Mouse (Mus musculus) hindbrain, embryonic 12.5 days (tissue): ENCODE results near the gene 9530003J23Rik. TPM values are rescaled to one million over a fixed set of nuclear protein-coding genes. Genes with fewer than 3 reads are reported as not detected.

ENCODE experiments used
- ATAC-seq: fragments of 200-750 bp; cut with Nextera tagmentation; 2 replicates; pipeline ENCODE4 v1.8.0; 2017; ENCODE audit warnings: moderate TSS enrichment; ENCODE audit not compliant: low FRiP score
- H3K27ac ChIP-seq: fragments of 300-500 bp; sonication (generic); 2 replicates; pipeline ENCODE4 v1.5.1; 2016; ENCODE audit warnings: mild to moderate bottlenecking
- H3K27me3 ChIP-seq: fragments of 300-500 bp; sonication (generic); 2 replicates; pipeline ENCODE4 v1.6.1; 2016; ENCODE audit warnings: mild to moderate bottlenecking
- H3K36me3 ChIP-seq: fragments of 300-500 bp; sonication (generic); 2 replicates; pipeline ENCODE4 v1.6.1; 2016; ENCODE audit warnings: mild to moderate bottlenecking
- H3K4me1 ChIP-seq: fragments of 300-500 bp; sonication (generic); 2 replicates; pipeline ENCODE4 v1.6.1; 2016
- H3K4me2 ChIP-seq: fragments of 300-500 bp; sonication (generic); replicated peaks from 2 replicates; pipeline ENCODE4 v1.6.1; 2016; ENCODE audit warnings: mild to moderate bottlenecking
- H3K4me3 ChIP-seq: fragments of 300-500 bp; sonication (generic); 2 replicates; pipeline ENCODE4 v1.5.1; 2016; ENCODE audit warnings: mild to moderate bottlenecking
- H3K9ac ChIP-seq: fragments of 300-500 bp; sonication (generic); 2 replicates; pipeline ENCODE4 v1.6.1; 2016; ENCODE audit warnings: mild to moderate bottlenecking, moderate library complexity
- H3K9me3 ChIP-seq: fragments of 300-500 bp; sonication (generic); replicated peaks from 2 replicates; pipeline ENCODE4 v1.6.1; 2016; ENCODE audit warnings: mild to moderate bottlenecking
- WGBS: fragments of 180-500 bp; shearing (Covaris S2); methylation state at CpG from one replicate; pipeline ENCODE4 v1.1.7; 2016; 5-methylcytosine and 5-hydroxymethylcytosine counted together
- polyA plus RNA-seq: library from polyadenylated mRNA; unstranded; fragments of >200 nt; fragmentation: Nextera tagmentation; extraction: Ambion mirVana; gene quantifications from 2 replicates; pipeline ENCODE4 v1.2.1, GENCODE M21; 2016

The 9530003J23Rik gene
- polyA plus RNA-seq, 1 experiment from 2014 or later, result not detected

- WGBS, result 86% methylated on average over 17 of the region's 17 CpGs
- no peak for ATAC-seq
- peaks cover 3% of the 10 kb centered on the region for H3K4me1 ChIP-seq
- H3K9me3 ChIP-seq, result no peaks in the 10 kb centered on the region
- H3K4me3 ChIP-seq, result no peak overlapping the region
- H3K27me3 ChIP-seq, result no peaks in the 10 kb centered on the region
- H3K36me3 ChIP-seq, result no peaks in the 10 kb centered on the region
- H3K27ac ChIP-seq, result no peak overlapping the region
- no peak overlapping the region for H3K9ac ChIP-seq
- H3K4me2 ChIP-seq, result no peak overlapping the region
These were observed 35.4 kb downstream of the 9530003J23Rik start for GRCm38 (mm10) chr10:117202981-117203557.

DNA sequence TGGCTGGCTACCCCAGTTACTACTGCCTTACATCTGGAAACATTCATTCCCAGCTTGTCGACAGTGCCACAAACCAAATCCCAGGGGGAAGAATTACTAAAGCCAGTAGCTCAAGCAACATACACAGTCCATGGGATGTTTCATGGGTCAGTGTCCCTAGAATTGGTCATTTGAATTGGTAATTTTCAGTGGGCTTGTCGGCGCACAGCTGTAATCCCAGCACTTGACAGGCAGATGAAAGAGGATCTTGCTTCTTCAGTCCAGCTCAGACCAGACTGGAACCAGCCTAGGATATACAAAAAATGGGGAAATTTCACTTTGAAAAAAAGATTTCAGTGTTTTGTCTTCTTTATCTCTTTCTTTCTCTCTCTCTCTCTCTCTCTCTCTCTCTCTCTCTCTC lies 38.8 kb downstream of the 9530003J23Rik start:
- Histone ChIP-seq H3K4me3 (no peak overlapping the region), H3K36me3 (no peaks in the 10 kb centered on the region), H3K4me2 (no peak overlapping the region), H3K4me1 (peaks cover 3% of the 10 kb centered on the region), H3K27me3 (no peaks in the 10 kb centered on the region), H3K27ac (no peak overlapping the region), H3K9me3 (no peaks in the 10 kb centered on the region), H3K9ac (no peak overlapping the region)
- WGBS, result 32% methylated on average over 3 of the region's 3 CpGs
- no peak for ATAC-seq

GRCm38 (mm10) chr10:117196696-117197095 lies 41.8 kb downstream of the 9530003J23Rik start:
- ATAC-seq, result no peak
- 81% methylated on average over 3 of the region's 3 CpGs for WGBS

GRCm38 (mm10) chr10:117195748-117196147 lies 42.8 kb downstream of the 9530003J23Rik start:
- no peaks in the 10 kb centered on the region for H3K27me3 ChIP-seq
- no peak overlapping the region for H3K4me2 ChIP-seq
- 97% methylated on average over 4 of the region's 4 CpGs for WGBS
- H3K4me1 ChIP-seq, result peaks cover 3% of the 10 kb centered on the region
- ATAC-seq, result no peak
- no peak overlapping the region for H3K4me3 ChIP-seq
- H3K36me3 ChIP-seq, result no peaks in the 10 kb centered on the region
- no peak overlapping the region for H3K9ac ChIP-seq
- no peak overlapping the region for H3K27ac ChIP-seq
- H3K9me3 ChIP-seq, result no peaks in the 10 kb centered on the region

More at GRCm38 (mm10) chr10:117196696-117197095, 41.8 kb downstream of the 9530003J23Rik start:
- Histone ChIP-seq H3K4me2 (no peak overlapping the region), H3K9me3 (no peaks in the 10 kb centered on the region), H3K4me1 (peaks cover 3% of the 10 kb centered on the region), H3K9ac (no peak overlapping the region), H3K27ac (no peak overlapping the region), H3K27me3 (no peaks in the 10 kb centered on the region), H3K4me3 (no peak overlapping the region), H3K36me3 (no peaks in the 10 kb centered on the region)

GRCm38 (mm10) chr10:117195005-117195404 lies 43.5 kb downstream of the 9530003J23Rik start:
- Histone ChIP-seq H3K27me3 (no peaks in the 10 kb centered on the region), H3K36me3 (no peaks in the 10 kb centered on the region), H3K9me3 (no peaks in the 10 kb centered on the region), H3K4me2 (no peak overlapping the region), H3K4me1 (peaks cover 3% of the 10 kb centered on the region; the same call in 1 of the 2 replicates), H3K4me3 (no peak overlapping the region), H3K27ac (no peak overlapping the region), H3K9ac (no peak overlapping the region)
- WGBS, result 93% methylated on average over 12 of the region's 12 CpGs
- no peak for ATAC-seq

DNA sequence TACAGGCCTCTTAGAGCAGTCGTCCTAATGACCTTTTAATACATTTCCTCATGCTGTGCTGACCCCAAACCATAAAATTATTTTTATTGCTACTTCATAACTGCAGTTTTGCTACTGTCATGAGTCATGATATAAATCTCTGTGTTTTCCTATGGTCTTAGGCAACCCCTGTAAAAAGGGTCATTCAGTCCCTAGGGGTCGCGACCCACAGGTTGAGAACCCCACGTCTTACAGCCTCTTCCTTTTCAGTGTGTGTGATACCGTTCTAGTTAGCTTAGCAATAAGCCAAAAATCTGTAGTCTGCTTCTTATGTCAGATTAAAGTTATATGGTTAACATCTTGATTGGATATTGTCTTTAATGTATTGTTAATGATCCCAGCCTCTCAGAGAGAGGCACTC lies 45.1 kb downstream of the 9530003J23Rik start:
- H3K4me3 ChIP-seq, result no peak overlapping the region
- no peak overlapping the region for H3K4me2 ChIP-seq
- no peaks in the 10 kb centered on the region for H3K9me3 ChIP-seq
- no peak for ATAC-seq
- H3K27ac ChIP-seq, result no peak overlapping the region
- no peaks in the 10 kb centered on the region for H3K36me3 ChIP-seq
- no peak overlapping the region for H3K9ac ChIP-seq
- H3K27me3 ChIP-seq, result no peaks in the 10 kb centered on the region
- WGBS, result 77% methylated on average over 5 of the region's 5 CpGs
- H3K4me1 ChIP-seq, result no peaks in the 10 kb centered on the region

- Histone ChIP-seq H3K9me3 (no peaks in the 10 kb centered on the region), H3K4me3 (no peak overlapping the region), H3K4me1 (no peaks in the 10 kb centered on the region), H3K27ac (no peak overlapping the region), H3K4me2 (no peak overlapping the region), H3K9ac (no peak overlapping the region), H3K27me3 (no peaks in the 10 kb centered on the region), H3K36me3 (no peaks in the 10 kb centered on the region)
- WGBS, result 76% methylated on average over 9 of the region's 9 CpGs
- no peak for ATAC-seq
These were observed 53.0 kb downstream of the 9530003J23Rik start for GRCm38 (mm10) chr10:117185399-117186089.

Other genes with a start within 250 kb of the 9530003J23Rik start
- not detected in 2 replicates for gene Lrrc10, start 193.4 kb downstream of the 9530003J23Rik start, polyA plus RNA-seq
- gene Cct2, start 174.9 kb downstream of the 9530003J23Rik start, polyA plus RNA-seq, result 247 and 251 TPM in 2 replicates
- gene Frs2, start 90.2 kb downstream of the 9530003J23Rik start, polyA plus RNA-seq, result 25.3 and 31.7 TPM in 2 replicates
- gene Yeats4, start 14.2 kb downstream of the 9530003J23Rik start, polyA plus RNA-seq, result 112 and 134 TPM in 2 replicates
- gene Lyz2, start 43.6 kb upstream of the 9530003J23Rik start, polyA plus RNA-seq, result 16.9 and 17.5 TPM in 2 replicates
- gene Lyz1, start 54.2 kb upstream of the 9530003J23Rik start, polyA plus RNA-seq, result not detected in 2 replicates
- 231 and 248 TPM in 2 replicates for gene Cpsf6, start 141.3 kb upstream of the 9530003J23Rik start, polyA plus RNA-seq